Mouse (Mus musculus) C2C12 (cell line): ENCODE measurements around the gene Myof. TPM values are rescaled to one million over a fixed set of nuclear protein-coding genes. Genes with fewer than 3 reads are reported as not detected.

Experiments
- H3K27me3 ChIP-seq: one replicate; pipeline ENCODE4 v1.6.1; 2011; ENCODE audit not compliant: control insufficient read depth, insufficient read depth, insufficient read length
- H3K36me3 ChIP-seq: one replicate; pipeline ENCODE4 v1.6.1; 2011; ENCODE audit not compliant: control insufficient read depth, insufficient read depth
- H3K4me3 ChIP-seq: one replicate; pipeline ENCODE4 v1.5.1; 2011; ENCODE audit warnings: mild to moderate bottlenecking, control low read depth; ENCODE audit not compliant: poor library complexity, insufficient read depth, severe bottlenecking
- H3K79me2 ChIP-seq: one replicate; pipeline ENCODE4 v1.6.1; 2011; ENCODE audit not compliant: control insufficient read depth, insufficient read depth
- H3K79me3 ChIP-seq: one replicate; pipeline ENCODE4 v1.6.1; 2011; ENCODE audit warnings: low read depth, control low read depth
- H3ac ChIP-seq: one replicate; pipeline ENCODE3; 2011; ENCODE audit warnings: low read depth; ENCODE audit not compliant: control insufficient read depth, insufficient read length
- CEBPB ChIP-seq: IDR thresholded peaks from one replicate; pipeline ENCODE4 v1.6.1; 2011; ENCODE audit warnings: low read depth, mild to moderate bottlenecking, control low read depth, moderate library complexity
- CTCF ChIP-seq: IDR thresholded peaks from one replicate; pipeline ENCODE4 v1.5.1; 2011; ENCODE audit not compliant: control insufficient read depth, insufficient read depth, insufficient read length
- FOSL1 ChIP-seq: IDR thresholded peaks from one replicate; pipeline ENCODE4 v1.8.0; 2011; ENCODE audit warnings: mild to moderate bottlenecking, low read length; ENCODE audit not compliant: poor library complexity, insufficient read depth, severe bottlenecking
- MAX ChIP-seq: IDR thresholded peaks from one replicate; pipeline ENCODE4 v1.6.1; 2011; ENCODE audit warnings: mild to moderate bottlenecking, control low read depth
- MYOD1 ChIP-seq: IDR thresholded peaks from one replicate; pipeline ENCODE4 v1.6.1; 2011; ENCODE audit warnings: low read depth; ENCODE audit not compliant: control insufficient read depth, insufficient read length
- MYOG ChIP-seq: IDR thresholded peaks from one replicate; pipeline ENCODE4 v1.6.1; 2011; ENCODE audit not compliant: control insufficient read depth, insufficient read length; ENCODE audit errors: extremely low read depth
- USF1 ChIP-seq: IDR thresholded peaks from one replicate; pipeline ENCODE4 v1.6.1; 2011; ENCODE audit warnings: low read depth, mild to moderate bottlenecking, control low read depth, moderate library complexity
- polyA plus RNA-seq: library from polyadenylated mRNA; unstranded; fragments of >200 nt; fragmentation: generic; extraction: Trizol; gene quantifications from one replicate; pipeline ENCODE4 v1.2.1, GENCODE M21; 2012; ENCODE audit warnings: missing spikeins

The Myof gene
- polyA plus RNA-seq, 1 experiment: 125 TPM

- no peaks in the 10 kb centered on the region for H3K79me2 ChIP-seq
- no peaks in the 10 kb centered on the region for H3K36me3 ChIP-seq
- no peaks in the 10 kb centered on the region for H3K27me3 ChIP-seq
- no peak overlapping the region for H3K4me3 ChIP-seq
- no peak for TF ChIP-seq MYOD1
- TF ChIP-seq MAX: no peak
- H3ac ChIP-seq: no peak overlapping the region
- no peaks in the 10 kb centered on the region for H3K79me3 ChIP-seq
These were observed 161.8 kb downstream of the Myof start for GRCm38 (mm10) chr19:37881431-37882081.

GRCm38 (mm10) chr19:37877511-37878167, 165.7 kb downstream of the Myof start:
- Histone ChIP-seq H3K36me3 (no peaks in the 10 kb centered on the region), H3K27me3 (no peaks in the 10 kb centered on the region), H3K79me3 (no peaks in the 10 kb centered on the region), H3ac (no peak overlapping the region), H3K79me2 (no peaks in the 10 kb centered on the region), H3K4me3 (no peak overlapping the region)
- TF ChIP-seq USF1 (no peak), CEBPB (no peak), MYOG (no peak)

- no peak for TF ChIP-seq USF1
- no peak for TF ChIP-seq MAX
- TF ChIP-seq CEBPB: no peak
- no peak for TF ChIP-seq FOSL1
- Histone ChIP-seq H3K79me3 (no peaks in the 10 kb centered on the region), H3ac (no peak overlapping the region), H3K27me3 (no peaks in the 10 kb centered on the region), H3K36me3 (no peaks in the 10 kb centered on the region), H3K79me2 (no peaks in the 10 kb centered on the region), H3K4me3 (no peak overlapping the region)
These were observed 166.7 kb downstream of the Myof start for GRCm38 (mm10) chr19:37876605-37877245.

GRCm38 (mm10) chr19:37873499-37873898, 169.9 kb downstream of the Myof start:
- Histone ChIP-seq H3K79me2 (no peaks in the 10 kb centered on the region), H3ac (no peak overlapping the region), H3K27me3 (no peaks in the 10 kb centered on the region), H3K79me3 (no peaks in the 10 kb centered on the region), H3K4me3 (no peak overlapping the region), H3K36me3 (no peaks in the 10 kb centered on the region)
- no peak for TF ChIP-seq USF1
- TF ChIP-seq MYOG: no peak
- TF ChIP-seq CEBPB: no peak
- no peak for TF ChIP-seq MAX
- TF ChIP-seq CTCF: no peak
- TF ChIP-seq MYOD1: no peak
- TF ChIP-seq FOSL1: no peak

GRCm38 (mm10) chr19:37867592-37867991, 175.8 kb downstream of the Myof start:
- no peak for TF ChIP-seq MYOD1
- no peak for TF ChIP-seq FOSL1
- no peak for TF ChIP-seq CEBPB
- no peak for TF ChIP-seq MYOG
- no peak for TF ChIP-seq USF1
- no peak for TF ChIP-seq CTCF
- no peak for TF ChIP-seq MAX
- H3K4me3 ChIP-seq: no peak overlapping the region
- H3K27me3 ChIP-seq: no peaks in the 10 kb centered on the region
- no peaks in the 10 kb centered on the region for H3K79me3 ChIP-seq
- H3K79me2 ChIP-seq: no peaks in the 10 kb centered on the region
- H3K36me3 ChIP-seq: no peaks in the 10 kb centered on the region
- H3ac ChIP-seq: no peak overlapping the region

GRCm38 (mm10) chr19:37866994-37867393, 176.4 kb downstream of the Myof start:
- TF ChIP-seq MYOD1 (no peak), USF1 (no peak), CTCF (no peak), MYOG (no peak), CEBPB (no peak), FOSL1 (no peak)
- Histone ChIP-seq H3K79me3 (no peaks in the 10 kb centered on the region), H3K4me3 (no peak overlapping the region), H3K79me2 (no peaks in the 10 kb centered on the region), H3K36me3 (no peaks in the 10 kb centered on the region), H3ac (no peak overlapping the region), H3K27me3 (no peaks in the 10 kb centered on the region)
